Mouse (Mus musculus): ENCODE data around the gene Kdm2b.
"Not testable (repeated sequence)": the region's sequence is repeated elsewhere in the genome, so short reads cannot be mapped to it uniquely, and the experiment has no call there.

Kdm2b gene

GRCm38 (mm10) chr5:123010806-123011205 is 21.2 kb upstream of the Kdm2b start:
- no peak for DNase-seq

GRCm38 (mm10) chr5:123009873-123010272 is 20.2 kb upstream of the Kdm2b start:
- no peak for DNase-seq

GRCm38 (mm10) chr5:123008877-123009493 is 19.4 kb upstream of the Kdm2b start:
- DNase-seq, result no peak

GRCm38 (mm10) chr5:123005716-123006592 is 16.3 kb upstream of the Kdm2b start:
- DNase-seq, result no peak

DNA sequence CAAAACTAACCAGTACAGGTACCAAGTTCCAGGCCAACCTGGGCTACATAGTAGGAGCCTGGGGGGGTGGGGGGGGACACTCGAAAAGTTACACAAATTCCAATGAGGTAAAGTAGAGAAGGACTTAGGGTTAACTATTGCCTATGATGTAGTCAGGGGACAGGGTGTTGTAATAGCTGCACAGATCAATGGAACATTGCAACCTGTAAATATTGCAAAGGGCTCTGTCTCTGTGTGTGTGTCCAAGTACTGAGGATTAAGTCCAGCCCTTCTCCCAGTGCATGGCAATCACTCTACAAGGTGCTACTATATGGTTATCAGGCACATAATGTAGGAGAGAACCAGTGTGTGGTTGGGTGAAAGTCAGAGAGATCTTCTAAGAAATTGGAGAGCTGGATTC is 11.3 kb upstream of the Kdm2b start:
- no peak for DNase-seq

- DNase-seq, result no peak
These were observed 7.9 kb upstream of the Kdm2b start for GRCm38 (mm10) chr5:122997205-122998204.

- no peak for DNase-seq
These were observed 5.3 kb upstream of the Kdm2b start for GRCm38 (mm10) chr5:122994910-122995309.

GRCm38 (mm10) chr5:122994303-122994846 is 4.8 kb upstream of the Kdm2b start:
- peak; percentile 94 for DNase-seq

GRCm38 (mm10) chr5:122993811-122994210 is 4.2 kb upstream of the Kdm2b start:
- no peak for DNase-seq

DNA sequence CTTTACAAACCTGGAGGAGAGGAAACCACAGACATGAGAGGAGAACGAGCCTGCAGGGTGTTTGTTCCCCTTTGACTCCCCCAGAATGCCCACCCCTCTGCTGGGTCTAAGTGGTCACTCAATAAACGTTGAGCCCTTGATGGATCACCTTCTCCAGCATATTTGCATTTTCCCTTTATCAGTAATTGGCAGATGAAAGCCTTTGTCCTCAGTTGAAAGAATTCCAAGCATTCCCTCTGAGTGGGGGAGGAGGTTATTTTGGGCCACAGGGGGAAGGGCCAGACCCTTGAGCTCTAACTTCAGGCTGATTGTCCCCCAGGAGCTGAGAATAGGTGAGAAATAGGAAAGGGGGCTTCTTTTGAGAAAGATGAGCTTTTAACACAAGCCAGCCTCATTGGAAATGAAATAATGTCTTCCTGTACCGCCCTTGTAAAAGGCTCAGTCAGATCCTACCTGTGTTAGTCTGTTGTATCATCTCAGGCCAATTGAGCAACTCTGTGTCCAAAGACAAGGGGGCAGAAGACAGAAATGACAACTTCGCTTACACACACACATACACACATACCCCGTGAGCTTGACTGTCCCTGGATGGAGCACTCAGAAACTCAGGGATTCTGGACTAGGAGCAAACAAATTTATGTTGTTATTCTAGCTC is 1.9 kb upstream of the Kdm2b start:
- no peak for DNase-seq

DNA sequence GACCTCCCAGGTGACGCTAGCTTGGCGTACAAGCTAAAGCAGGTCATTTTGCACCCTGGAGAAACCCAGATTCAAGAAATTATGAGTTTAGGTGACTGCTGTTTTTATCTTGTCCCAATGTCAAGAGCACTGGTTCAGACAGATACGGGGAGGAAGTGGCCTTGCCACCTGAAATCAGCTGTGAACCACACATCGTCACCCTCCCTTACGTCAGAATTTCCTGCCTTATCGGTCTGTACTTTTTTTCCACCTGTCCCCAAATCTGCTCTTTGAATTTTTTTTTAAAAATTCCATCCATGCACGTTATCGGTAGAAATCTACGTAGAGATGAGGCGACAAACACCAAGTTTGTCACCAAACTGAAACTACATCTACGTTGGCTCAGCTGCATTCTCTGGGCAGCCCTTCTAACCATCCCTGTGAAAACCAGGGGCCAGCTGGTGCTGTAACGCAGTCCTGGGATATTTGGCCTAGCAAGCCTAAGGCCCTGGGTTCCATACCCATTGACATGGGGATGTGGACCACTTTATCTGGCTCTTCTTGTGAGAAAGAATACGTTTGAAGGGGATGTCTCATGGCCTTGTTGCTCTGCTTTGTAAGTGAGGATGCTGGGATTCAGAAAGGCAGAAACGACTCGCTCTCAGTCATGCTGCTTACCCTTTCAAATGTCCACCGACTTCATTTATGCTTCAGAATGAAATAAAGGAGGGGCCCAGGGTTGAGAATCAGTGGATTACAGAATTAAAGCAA is 963 bp upstream of the Kdm2b start:
- no peak for DNase-seq

GRCm38 (mm10) chr5:122989001-122989525 is 560 bp downstream of the Kdm2b start:
- DNase-seq, result peak; percentile 75

DNA sequence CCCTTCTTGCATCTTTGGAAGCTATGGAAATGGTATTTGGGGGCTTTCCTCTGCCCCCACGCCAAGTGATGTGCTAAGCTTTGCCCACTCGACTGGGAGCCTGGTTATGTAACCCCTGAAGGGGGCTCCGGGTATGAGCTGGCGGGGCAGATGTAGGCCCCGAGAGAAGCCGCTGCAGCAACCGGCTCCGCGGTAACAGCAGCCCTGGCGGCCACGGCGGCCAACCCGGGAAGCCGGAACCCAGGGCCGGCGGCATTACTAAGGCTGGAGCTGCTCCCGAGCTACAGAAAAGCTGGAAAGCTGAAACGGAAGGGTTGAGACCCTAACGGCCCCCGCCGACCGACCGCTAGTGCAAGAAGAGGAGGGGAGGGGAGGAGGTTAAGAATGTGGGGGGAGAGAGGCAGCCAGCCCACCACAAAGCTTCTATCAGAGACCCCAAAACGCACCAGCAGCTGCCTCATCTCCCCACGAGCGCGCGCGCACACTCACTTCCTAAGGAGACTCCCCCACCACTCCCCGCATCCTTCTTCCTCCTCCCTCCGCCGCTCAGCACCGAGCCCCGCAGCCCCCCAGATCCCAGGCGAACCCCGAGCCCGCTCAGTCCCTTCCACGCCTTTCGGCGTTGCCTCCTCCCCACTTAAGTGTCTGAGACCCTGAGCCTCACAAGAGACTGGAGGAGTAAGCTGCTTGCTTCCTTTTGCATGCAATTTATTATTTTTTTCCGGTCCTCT is 1.4 kb downstream of the Kdm2b start:
- peak; percentile 54 for DNase-seq

- peak; percentile 40 for DNase-seq
These were observed 2.2 kb downstream of the Kdm2b start for GRCm38 (mm10) chr5:122987211-122988020.

- DNase-seq, result no peak
These were observed 3.5 kb downstream of the Kdm2b start for GRCm38 (mm10) chr5:122986091-122986493.

GRCm38 (mm10) chr5:122985276-122985675 is 4.3 kb downstream of the Kdm2b start:
- DNase-seq, result no peak

DNA sequence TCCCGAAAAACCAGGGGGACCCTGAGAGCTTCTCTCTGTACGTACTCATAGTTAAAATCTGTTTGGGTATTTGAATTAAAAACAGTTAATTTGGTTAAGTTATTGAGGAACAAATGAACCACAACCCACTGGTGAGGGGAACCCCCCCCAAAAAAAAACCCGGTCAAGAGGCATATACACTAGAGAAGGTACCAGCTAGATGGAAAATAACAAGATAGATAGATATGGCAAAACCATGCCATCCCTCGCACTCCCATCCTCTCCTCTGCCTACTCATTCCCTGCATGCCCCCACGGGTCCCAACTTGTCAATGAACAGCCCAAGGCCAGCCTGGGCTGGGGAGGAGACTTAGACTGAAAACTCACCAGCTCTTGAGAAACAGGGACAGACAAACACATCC is 5.1 kb downstream of the Kdm2b start:
- no peak for DNase-seq

GRCm38 (mm10) chr5:122978970-122979369 is 10.7 kb downstream of the Kdm2b start:
- no peak for DNase-seq

- DNase-seq, result not testable (repeated sequence)
These were observed 14.9 kb downstream of the Kdm2b start for GRCm38 (mm10) chr5:122974701-122975100.

DNA sequence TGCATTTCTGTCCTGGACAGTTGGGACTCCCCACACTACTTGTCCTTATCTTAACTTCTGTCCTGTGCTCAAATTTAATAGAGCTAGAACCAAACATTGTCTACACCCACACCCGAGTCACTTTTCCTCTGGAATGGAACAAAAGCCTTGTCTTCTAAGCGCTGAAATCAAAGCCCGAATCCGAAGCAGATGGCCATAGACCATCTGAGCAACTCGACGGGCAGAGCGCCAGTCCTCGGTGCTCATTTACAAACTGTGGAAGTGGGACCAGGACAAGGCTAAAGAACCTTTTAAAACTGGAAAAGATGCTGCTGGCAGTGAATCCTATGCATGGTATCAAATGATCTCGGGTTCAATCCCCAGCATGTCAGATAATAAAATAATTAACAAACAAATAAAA is 17.5 kb downstream of the Kdm2b start:
- DNase-seq, result no peak
